Mouse (Mus musculus) forebrain, embryonic 12.5 days (tissue): Measurements from ENCODE around the gene Atp4b. TPM values are rescaled to one million over a fixed set of nuclear protein-coding genes. Genes with fewer than 3 reads are reported as not detected.
A peak's percentile ranks its signal among the peaks of the same experiment; 100 is the strongest.

Experiments
- ATAC-seq: fragments of 200-750 bp; cut with Nextera tagmentation; 2 replicates; pipeline ENCODE4 v1.8.0; 2017; ENCODE audit warnings: moderate TSS enrichment; ENCODE audit not compliant: low FRiP score
- H3K27ac ChIP-seq: fragments of 300-500 bp; sonication (generic); 2 replicates; pipeline ENCODE4 v1.5.1; 2016; ENCODE audit warnings: mild to moderate bottlenecking
- H3K27me3 ChIP-seq: fragments of 300-500 bp; sonication (generic); 2 replicates; pipeline ENCODE4 v1.6.1; 2016; ENCODE audit warnings: mild to moderate bottlenecking
- H3K36me3 ChIP-seq: fragments of 300-500 bp; sonication (generic); replicated peaks from 2 replicates; pipeline ENCODE4 v1.6.1; 2016; ENCODE audit warnings: mild to moderate bottlenecking
- H3K4me1 ChIP-seq: fragments of 300-500 bp; sonication (generic); 2 replicates; pipeline ENCODE4 v1.6.1; 2016
- H3K4me2 ChIP-seq: fragments of 300-500 bp; sonication (generic); 2 replicates; pipeline ENCODE4 v1.6.1; 2016; ENCODE audit warnings: mild to moderate bottlenecking, moderate library complexity
- H3K4me3 ChIP-seq: fragments of 300-500 bp; sonication (generic); replicated peaks from 2 replicates; pipeline ENCODE4 v1.5.1; 2016; ENCODE audit warnings: mild to moderate bottlenecking
- H3K9ac ChIP-seq: fragments of 300-500 bp; sonication (generic); 2 replicates; pipeline ENCODE4 v1.6.1; 2016; ENCODE audit warnings: mild to moderate bottlenecking
- H3K9me3 ChIP-seq: fragments of 300-500 bp; sonication (generic); 2 replicates; pipeline ENCODE4 v1.6.1; 2016
- WGBS: fragments of 180-500 bp; shearing (Covaris S2); methylation state at CpG from one replicate; pipeline ENCODE4 v1.1.7; 2016; 5-methylcytosine and 5-hydroxymethylcytosine counted together
- polyA plus RNA-seq: library from polyadenylated mRNA; unstranded; fragments of >200 nt; fragmentation: Nextera tagmentation; extraction: Ambion mirVana; gene quantifications from 2 replicates; pipeline ENCODE4 v1.2.1, GENCODE M21; 2016

Gene Atp4b
- polyA plus RNA-seq, 1 experiment from 2014 or later = not detected

DNA sequence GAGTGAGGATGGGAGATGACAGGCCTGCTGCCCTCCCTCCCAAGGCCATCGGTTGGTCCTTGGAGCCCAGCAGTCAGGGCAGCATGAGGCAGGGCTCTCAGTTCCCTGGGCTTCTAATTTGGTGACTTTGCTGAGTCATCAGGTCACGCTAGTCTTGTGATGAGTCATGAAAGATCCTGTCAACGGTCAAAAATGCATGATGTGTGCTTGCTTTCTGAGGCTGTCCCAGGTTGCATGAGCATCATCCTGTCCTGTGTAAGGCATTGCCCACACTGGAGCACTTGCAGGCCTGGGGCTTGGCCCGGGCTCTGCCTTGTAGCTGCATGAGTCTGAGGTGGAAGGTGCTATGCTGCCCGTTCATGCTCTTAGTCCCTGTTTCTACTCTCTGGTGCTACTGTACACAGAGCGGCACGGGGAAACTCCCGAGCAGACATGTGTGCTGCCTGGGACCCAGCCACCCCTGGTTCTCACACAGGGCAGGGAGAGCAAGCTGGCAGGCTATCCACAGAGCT, 23.4 kb downstream of the Atp4b start:
- Histone ChIP-seq H3K4me2 (no peak overlapping the region), H3K4me3 (no peak overlapping the region), H3K9me3 (no peaks in the 10 kb centered on the region), H3K27me3 (no peaks in the 10 kb centered on the region), H3K36me3 (peaks cover 93% of the 10 kb centered on the region), H3K9ac (no peak overlapping the region), H3K27ac (no peak overlapping the region), H3K4me1 (no peaks in the 10 kb centered on the region)
- 91% methylated on average over 8 of the region's 8 CpGs for WGBS
- ATAC-seq = no peak

DNA sequence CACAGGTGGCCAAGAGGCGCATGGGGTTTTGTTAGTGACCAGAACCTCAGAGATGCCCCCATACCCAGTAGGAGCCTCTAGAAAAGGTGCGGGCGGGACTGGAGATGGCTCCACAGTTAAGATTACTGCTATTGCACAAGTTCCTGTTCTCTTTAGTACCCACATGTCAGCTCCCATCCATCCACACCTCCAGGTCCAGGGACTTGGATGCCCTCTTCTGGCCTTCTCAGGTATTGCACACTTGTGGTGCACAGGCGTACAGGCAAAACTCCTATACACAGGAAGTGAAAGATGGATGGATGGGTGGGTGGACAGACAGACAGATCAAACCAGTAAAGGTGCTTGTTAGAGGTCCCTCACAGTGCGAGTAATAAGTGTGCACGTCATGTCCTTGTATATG, 34.8 kb downstream of the Atp4b start:
- H3K4me2 ChIP-seq = no peak overlapping the region
- 95% methylated on average over 6 of the region's 6 CpGs for WGBS
- no peak for ATAC-seq

DNA sequence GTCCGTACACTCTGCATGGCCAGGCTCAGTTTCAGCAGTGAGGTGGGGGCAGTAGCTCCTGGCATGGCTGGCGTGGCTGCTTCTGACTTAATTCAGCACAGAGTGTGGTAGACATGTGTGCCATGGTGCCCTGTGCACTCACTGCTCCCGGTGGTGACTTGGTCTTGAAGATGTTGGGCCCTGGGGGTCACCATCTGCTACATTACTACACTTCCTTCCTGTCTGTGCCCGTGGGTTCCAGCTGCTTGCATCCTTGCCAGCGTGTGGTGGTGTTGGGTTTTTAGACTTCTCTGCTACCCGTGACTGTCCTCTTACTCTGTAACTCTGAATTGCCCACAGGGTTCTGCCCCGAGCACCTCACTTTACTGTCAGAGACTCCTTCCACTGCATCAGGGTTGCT, 36.4 kb downstream of the Atp4b start:
- no peak overlapping the region for H3K4me3 ChIP-seq
- H3K9me3 ChIP-seq = 0 out of 2 replicates have a peak, but pooled peaks cover 6% of the 10 kb centered on the region
- H3K27ac ChIP-seq = no peak overlapping the region
- H3K9ac ChIP-seq = no peak overlapping the region
- no peak overlapping the region for H3K4me2 ChIP-seq
- ATAC-seq = no peak
- peaks cover 96% of the 10 kb centered on the region for H3K36me3 ChIP-seq
- H3K27me3 ChIP-seq = no peaks in the 10 kb centered on the region
- no peaks in the 10 kb centered on the region for H3K4me1 ChIP-seq
- 94% methylated on average over 7 of the region's 7 CpGs for WGBS

More for the DNA sequence above, 34.8 kb downstream of the Atp4b start:
- Histone ChIP-seq H3K4me1 (no peaks in the 10 kb centered on the region), H3K27me3 (no peaks in the 10 kb centered on the region), H3K9me3 (0 out of 2 replicates have a peak, but pooled peaks cover 6% of the 10 kb centered on the region), H3K4me3 (no peak overlapping the region), H3K36me3 (peaks cover 96% of the 10 kb centered on the region), H3K9ac (no peak overlapping the region), H3K27ac (no peak overlapping the region)

DNA sequence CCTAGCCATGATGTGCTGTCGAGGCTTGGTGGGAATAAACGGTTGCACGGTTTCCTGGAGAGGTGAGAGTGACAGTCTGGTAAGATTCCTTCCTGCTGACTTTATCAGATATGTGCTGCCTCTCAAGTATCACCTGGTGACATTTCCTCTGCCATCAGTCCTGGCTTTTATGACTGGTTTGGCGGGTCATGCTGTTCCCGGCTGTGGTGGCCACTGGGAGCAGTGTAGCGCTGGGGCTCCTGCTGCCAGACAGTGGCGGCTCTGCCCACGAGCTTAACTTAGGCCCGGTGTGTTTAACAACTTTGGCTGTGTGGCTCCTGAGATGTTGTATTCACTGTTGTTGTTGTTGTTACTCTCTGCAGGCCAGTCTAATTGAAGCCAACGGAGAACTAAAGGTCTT, 39.9 kb downstream of the Atp4b start:
- Histone ChIP-seq H3K9me3 (0 out of 2 replicates have a peak, but pooled peaks cover 4% of the 10 kb centered on the region), H3K36me3 (peaks cover 99% of the 10 kb centered on the region), H3K9ac (no peak overlapping the region), H3K27ac (no peak overlapping the region), H3K4me1 (no peaks in the 10 kb centered on the region), H3K27me3 (no peaks in the 10 kb centered on the region), H3K4me2 (no peak overlapping the region), H3K4me3 (no peak overlapping the region)
- no peak for ATAC-seq
- 84% methylated on average over 10 of the region's 10 CpGs for WGBS

DNA sequence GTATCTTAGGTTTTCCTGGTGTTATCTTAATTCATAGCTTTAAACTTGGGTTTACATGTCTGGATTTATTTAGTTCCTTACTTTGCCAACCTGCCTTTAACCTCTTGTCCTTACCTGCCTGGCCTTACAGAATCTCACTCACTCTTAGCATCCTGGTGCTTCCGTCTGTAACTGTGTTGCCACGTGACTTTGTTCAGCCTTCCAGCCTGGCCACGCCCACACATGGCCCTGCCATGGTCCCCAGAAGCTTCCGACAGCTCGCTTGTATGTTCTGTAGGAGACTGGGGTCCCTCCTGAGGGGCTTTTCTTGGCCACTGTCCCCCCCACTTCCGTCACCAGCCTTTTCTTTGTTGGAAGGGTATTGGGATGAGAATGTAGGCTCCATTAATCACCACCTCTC, 40.4 kb downstream of the Atp4b start:
- Histone ChIP-seq H3K4me3 (no peak overlapping the region), H3K36me3 (peaks cover 99% of the 10 kb centered on the region), H3K27ac (no peak overlapping the region), H3K9ac (no peak overlapping the region), H3K27me3 (no peaks in the 10 kb centered on the region), H3K4me1 (no peaks in the 10 kb centered on the region), H3K9me3 (no peaks in the 10 kb centered on the region), H3K4me2 (no peak overlapping the region)
- no peak for ATAC-seq
- WGBS = 87% methylated on average over 6 of the region's 6 CpGs

DNA sequence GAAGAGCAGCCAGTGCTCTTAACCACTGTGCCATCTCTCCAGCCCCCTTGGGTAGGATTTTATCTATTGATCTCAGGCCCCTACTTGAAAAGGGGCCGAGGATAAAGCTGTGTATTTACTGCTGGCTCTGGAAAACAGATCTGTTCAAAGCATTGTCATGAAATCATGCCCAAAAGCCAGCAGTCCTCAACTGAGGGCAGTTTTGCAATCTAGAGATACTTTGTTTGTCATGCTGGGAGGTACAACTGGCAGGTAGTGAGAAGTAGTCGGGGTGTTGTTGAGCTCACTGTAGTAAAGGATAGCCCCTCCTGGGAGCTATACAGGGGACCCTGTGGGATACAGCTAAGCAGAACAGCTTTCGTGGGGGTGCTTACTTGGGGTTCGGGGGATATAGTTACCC, 42.7 kb downstream of the Atp4b start:
- ATAC-seq = no peak
- 88% methylated on average over 4 of the region's 4 CpGs for WGBS
- peaks cover 99% of the 10 kb centered on the region for H3K36me3 ChIP-seq
- no peak overlapping the region for H3K9ac ChIP-seq
- no peaks in the 10 kb centered on the region for H3K9me3 ChIP-seq
- no peak overlapping the region for H3K4me3 ChIP-seq
- no peaks in the 10 kb centered on the region for H3K4me1 ChIP-seq
- no peaks in the 10 kb centered on the region for H3K27me3 ChIP-seq
- H3K4me2 ChIP-seq = no peak overlapping the region
- H3K27ac ChIP-seq = no peak overlapping the region

DNA sequence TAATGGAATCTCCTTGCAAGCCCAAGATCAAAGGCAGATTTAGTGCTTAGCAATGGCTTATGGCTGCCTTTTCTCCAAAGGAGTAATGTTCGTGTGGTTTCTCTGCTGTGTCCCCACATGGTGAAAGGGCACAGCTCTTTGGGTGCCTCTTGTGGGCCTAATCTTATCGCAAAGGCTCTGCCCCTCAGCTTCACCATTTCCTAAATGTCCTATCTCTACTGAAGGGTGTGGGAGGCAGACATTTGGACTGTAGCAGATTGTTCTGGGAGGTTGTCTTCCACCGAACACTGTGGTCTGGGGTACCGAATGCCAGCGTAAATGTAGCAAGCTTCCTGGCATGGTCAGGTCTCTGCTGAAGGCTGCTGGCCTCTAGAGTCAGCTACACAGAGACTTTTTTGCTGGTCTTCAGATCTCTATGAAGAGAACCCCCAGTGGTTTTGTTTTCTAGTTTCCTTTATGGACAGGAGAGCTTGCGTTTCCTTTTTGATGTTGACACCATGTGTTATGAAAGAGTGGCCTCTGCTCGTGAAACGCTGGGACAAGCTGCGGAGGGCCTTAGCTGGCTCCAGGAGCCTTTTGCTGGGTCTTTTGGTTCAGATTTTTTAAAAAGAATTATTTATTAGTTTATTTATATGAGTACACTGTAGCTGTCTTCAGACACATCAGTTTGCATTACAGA, 43.3 kb downstream of the Atp4b start:
- no peak for ATAC-seq
- H3K27ac ChIP-seq = no peak overlapping the region
- H3K4me3 ChIP-seq = no peak overlapping the region
- H3K9ac ChIP-seq = no peak overlapping the region
- H3K36me3 ChIP-seq = peaks cover 99% of the 10 kb centered on the region
- H3K4me1 ChIP-seq = no peaks in the 10 kb centered on the region
- no peak overlapping the region for H3K4me2 ChIP-seq
- H3K27me3 ChIP-seq = no peaks in the 10 kb centered on the region
- 78% methylated on average over 9 of the region's 9 CpGs for WGBS
- H3K9me3 ChIP-seq = no peaks in the 10 kb centered on the region

DNA sequence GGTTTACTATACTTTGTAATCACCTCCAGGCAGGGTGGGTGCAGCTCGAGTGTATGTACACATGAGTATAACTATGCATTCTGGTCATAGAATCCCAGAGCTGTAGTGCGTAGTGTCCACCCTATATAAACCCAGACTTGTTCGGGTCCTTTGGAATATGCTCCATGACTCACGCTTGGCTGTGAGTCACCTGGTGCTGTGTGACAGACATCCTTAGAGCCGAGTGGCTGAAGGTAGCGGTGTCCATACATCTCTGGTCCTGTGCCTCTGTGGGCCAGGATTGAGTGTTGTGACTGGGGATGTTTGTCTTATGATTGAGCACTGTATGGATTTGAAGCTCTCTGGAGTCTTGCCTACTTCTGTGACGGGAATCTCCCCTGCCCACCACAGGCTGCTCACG, 44.0 kb downstream of the Atp4b start:
- 91% methylated on average over 8 of the region's 8 CpGs for WGBS
- H3K36me3 ChIP-seq = peaks cover 99% of the 10 kb centered on the region

DNA sequence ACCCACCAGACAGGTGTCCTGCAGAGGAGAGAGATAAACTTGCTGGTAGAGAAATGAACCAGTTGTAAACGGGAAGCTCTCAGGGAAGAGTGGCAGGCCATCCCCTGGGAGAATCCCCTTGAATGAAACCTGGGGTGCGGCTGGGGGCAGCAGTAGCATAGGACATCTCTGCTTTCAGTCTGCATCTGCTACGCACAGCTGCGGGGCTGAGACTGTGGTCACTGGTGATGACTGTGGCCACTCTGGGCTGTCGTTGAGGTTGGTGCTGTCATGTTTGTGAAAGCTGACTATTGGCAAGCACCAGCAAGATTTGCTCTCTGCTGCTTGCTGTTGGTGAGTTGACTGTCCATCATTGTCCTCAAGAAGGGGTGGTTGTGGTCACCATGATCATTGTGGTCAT, 45.0 kb downstream of the Atp4b start:
- Histone ChIP-seq H3K4me2 (no peak overlapping the region), H3K9ac (no peak overlapping the region), H3K4me1 (no peaks in the 10 kb centered on the region), H3K27me3 (no peaks in the 10 kb centered on the region), H3K9me3 (no peaks in the 10 kb centered on the region), H3K4me3 (no peak overlapping the region), H3K36me3 (peaks cover 99% of the 10 kb centered on the region), H3K27ac (no peak overlapping the region)
- 89% methylated on average over 5 of the region's 5 CpGs for WGBS
- ATAC-seq = no peak

More for the DNA sequence above, 44.0 kb downstream of the Atp4b start:
- H3K4me1 ChIP-seq = no peaks in the 10 kb centered on the region
- no peak overlapping the region for H3K27ac ChIP-seq
- H3K9ac ChIP-seq = 0 out of 2 replicates have a peak overlapping the region, but pooled peaks have one; percentile 12
- no peak for ATAC-seq
- no peaks in the 10 kb centered on the region for H3K27me3 ChIP-seq
- H3K4me3 ChIP-seq = no peak overlapping the region
- no peaks in the 10 kb centered on the region for H3K9me3 ChIP-seq
- no peak overlapping the region for H3K4me2 ChIP-seq

DNA sequence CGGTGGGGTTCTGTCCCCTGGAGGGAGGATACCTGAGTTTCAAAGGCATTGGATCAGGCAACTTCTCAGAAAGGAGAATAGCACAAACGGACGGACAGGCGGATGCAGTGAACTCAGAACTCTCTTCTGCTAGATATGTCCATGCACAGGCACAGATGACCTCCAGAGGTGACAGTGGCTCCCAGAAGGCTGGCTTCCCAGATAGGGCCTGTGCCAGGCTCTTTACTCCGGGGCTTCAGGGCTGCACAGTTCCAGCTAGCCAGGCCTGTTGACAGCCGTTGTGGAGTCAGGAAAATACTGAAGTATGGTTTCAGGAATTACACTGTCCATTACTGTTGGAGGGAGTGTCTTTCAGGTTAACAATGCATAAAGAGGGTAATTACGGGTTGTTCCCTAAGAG, 46.6 kb downstream of the Atp4b start:
- 90% methylated on average over 7 of the region's 7 CpGs for WGBS
- ATAC-seq = no peak
- Histone ChIP-seq H3K9ac (no peak overlapping the region), H3K4me2 (no peak overlapping the region), H3K9me3 (no peaks in the 10 kb centered on the region), H3K4me3 (no peak overlapping the region), H3K36me3 (peaks cover 99% of the 10 kb centered on the region), H3K27ac (no peak overlapping the region), H3K4me1 (no peaks in the 10 kb centered on the region), H3K27me3 (no peaks in the 10 kb centered on the region)

DNA sequence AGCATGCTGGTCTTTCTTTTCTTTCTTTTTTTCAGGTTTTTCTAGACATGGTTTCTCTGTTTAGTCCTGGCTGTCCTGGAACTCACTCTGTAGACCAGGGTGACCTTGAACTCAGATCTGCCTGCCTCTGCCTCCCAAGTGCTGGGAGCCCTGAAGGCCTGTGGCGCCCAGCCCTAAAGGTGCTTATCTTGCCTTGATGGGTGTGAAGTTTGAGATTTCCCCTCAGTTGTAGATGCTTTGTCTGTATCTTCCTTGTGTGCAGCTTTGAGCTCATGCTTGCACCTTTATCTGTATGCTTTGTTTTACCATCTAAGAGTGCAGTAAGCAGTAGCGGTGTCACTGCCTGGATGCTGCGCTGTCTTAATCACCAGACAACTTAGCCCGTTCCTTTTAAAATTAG, 53.5 kb downstream of the Atp4b start:
- Histone ChIP-seq H3K36me3 (peaks cover 79% of the 10 kb centered on the region), H3K9ac (no peak overlapping the region; the same call in 1 of the 2 replicates), H3K4me1 (peaks cover 15% of the 10 kb centered on the region), H3K4me2 (no peak overlapping the region), H3K9me3 (no peaks in the 10 kb centered on the region), H3K27ac (no peak overlapping the region), H3K27me3 (no peaks in the 10 kb centered on the region), H3K4me3 (no peak overlapping the region)
- 95% methylated on average over 4 of the region's 4 CpGs for WGBS
- no peak for ATAC-seq

DNA sequence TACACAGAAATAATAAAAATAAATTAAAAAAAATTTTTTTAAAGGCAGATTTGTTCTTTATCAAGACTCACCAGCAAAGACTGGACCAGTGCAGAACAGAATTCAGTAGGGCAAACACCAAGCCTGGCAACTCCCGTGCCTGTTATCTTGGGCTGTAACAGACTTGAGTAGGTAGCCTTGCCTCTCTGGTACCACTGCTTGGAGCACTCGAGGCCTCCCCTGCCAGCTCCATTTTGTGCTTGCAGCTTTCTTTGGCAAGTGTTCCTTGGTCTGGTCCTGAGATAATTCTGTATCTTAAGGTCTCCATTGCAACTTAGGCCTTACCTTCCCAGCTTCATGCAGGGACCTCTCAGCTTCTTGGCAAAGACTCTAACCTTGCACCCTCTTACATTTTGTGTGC, 54.3 kb downstream of the Atp4b start:
- H3K4me2 ChIP-seq = no peak overlapping the region
- WGBS = 92% methylated on average over 2 of the region's 2 CpGs

DNA sequence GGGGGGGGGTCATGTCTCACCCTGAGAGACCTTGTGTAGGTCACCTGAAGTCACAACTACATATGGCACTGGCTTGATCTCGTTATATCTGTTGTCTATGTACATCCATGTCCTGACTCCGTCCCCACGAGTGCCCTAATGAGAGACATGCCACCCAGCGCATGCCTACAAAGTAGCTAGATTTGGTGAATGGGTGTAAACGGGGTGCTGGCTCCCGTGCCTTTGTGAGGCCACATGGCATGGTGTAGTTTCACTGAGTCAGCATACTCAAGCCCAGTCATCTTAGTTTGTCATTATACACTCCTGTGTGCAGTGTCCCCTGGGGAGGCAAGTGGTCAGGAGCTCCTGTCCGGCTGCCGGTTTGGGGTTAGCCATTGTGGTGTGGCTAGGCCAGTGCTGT, 56.0 kb downstream of the Atp4b start:
- Histone ChIP-seq H3K9ac (0 out of 2 replicates have a peak overlapping the region, but pooled peaks have one; percentile 99), H3K4me3 (peak overlapping the region; percentile 100), H3K27me3 (no peaks in the 10 kb centered on the region), H3K27ac (no peak overlapping the region), H3K36me3 (peaks cover 54% of the 10 kb centered on the region), H3K9me3 (no peaks in the 10 kb centered on the region), H3K4me2 (peak overlapping the region; percentile 84), H3K4me1 (peaks cover 18% of the 10 kb centered on the region)
- 88% methylated on average over 8 of the region's 8 CpGs for WGBS
- ATAC-seq = no peak

More for the DNA sequence above, 54.3 kb downstream of the Atp4b start:
- no peak overlapping the region for H3K27ac ChIP-seq
- H3K4me1 ChIP-seq = peaks cover 18% of the 10 kb centered on the region
- ATAC-seq = no peak
- H3K9ac ChIP-seq = no peak overlapping the region
- no peaks in the 10 kb centered on the region for H3K9me3 ChIP-seq
- H3K4me3 ChIP-seq = no peak overlapping the region
- H3K27me3 ChIP-seq = no peaks in the 10 kb centered on the region
- H3K36me3 ChIP-seq = peaks cover 71% of the 10 kb centered on the region
